Comparison of ENCODE assay signal across 12 mouse cellular contexts in the genomic region with DNA sequence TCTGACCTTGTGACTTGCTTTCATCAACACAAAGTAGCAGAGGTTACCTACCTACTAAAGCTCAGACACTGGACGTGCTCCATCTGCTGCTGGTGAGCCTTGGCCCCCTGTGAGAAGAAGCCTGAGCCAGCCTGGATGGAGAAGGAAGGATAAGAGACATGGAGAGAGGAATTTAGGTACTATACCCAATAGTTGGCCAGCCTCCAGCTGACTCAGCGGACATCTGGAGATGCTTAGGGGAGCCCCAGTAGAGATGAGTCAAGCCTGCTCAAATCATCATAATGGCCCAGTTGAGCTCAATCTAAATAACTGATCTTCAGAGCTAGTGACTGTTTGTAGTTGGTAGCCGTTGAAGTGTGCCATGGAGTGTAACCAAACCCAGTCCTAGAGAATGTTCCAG. TPM values are rescaled to one million over a fixed set of nuclear protein-coding genes. Genes with fewer than 3 reads are reported as not detected.
DNase-seq lines count a peak whose midpoint lies in the region; ATAC-seq and TF ChIP-seq lines count a peak whose summit lies in the region.
"Had no signal": no experiment of that assay in that cellular context is flagged by ENCODE, and none has a peak within 500 bp of the region (broad histone marks: within the 10 kb centered on the region; RNA-seq: fewer than 3 reads in every experiment).

No protein-coding gene starts in this region.

- no peak for TF ChIP-seq CTCF in gastrocnemius, adult 2 months (IDR thresholded peaks at IDR 0.05)

- ATAC-seq in limb, embryonic 14.5 days (ENCODE audit: low FRiP score, low read depth) = 0 out of 2 replicates have a peak, but pooled peaks have one; percentile 37
- no peak for ATAC-seq in megakaryocyte-erythroid progenitor cell, adult 5-6 weeks (replicated peaks; ENCODE audit: low FRiP score, low TSS enrichment, poor library complexity, severe bottlenecking)

- no peak overlapping the region for H3K4me3 ChIP-seq in limb, embryonic 14.5 days (replicated peaks; ENCODE audit: low read length)
- H3K4me3 ChIP-seq in limb, embryonic 10.5 days = no peak overlapping the region
- no peak overlapping the region for H3K4me3 ChIP-seq in gastrocnemius, adult 2 months
- H3K4me3 ChIP-seq: limb, embryonic 15.5 days; stomach, embryonic 15.5 days had no signal

- TF ChIP-seq POLR2A in limb, embryonic 14.5 days (IDR thresholded peaks at IDR 0.05; ENCODE audit: borderline replicate concordance, extremely low read depth, insufficient read depth, insufficient read length) = no peak

- H3K9ac ChIP-seq in limb, embryonic 14.5 days (ENCODE audit: low read depth, low read length, severe bottlenecking) = no peak overlapping the region
- H3K9ac ChIP-seq: limb, embryonic 15.5 days; stomach, embryonic 15.5 days had no signal

- no peak overlapping the region for H3K27ac ChIP-seq in limb, embryonic 14.5 days (replicated peaks; ENCODE audit: low read depth, low read length)
- no peak overlapping the region for H3K27ac ChIP-seq in limb, embryonic 10.5 days
- no peak overlapping the region for H3K27ac ChIP-seq in gastrocnemius, adult 2 months
- H3K27ac ChIP-seq: limb, embryonic 15.5 days; stomach, embryonic 15.5 days had no signal

- WGBS in limb, embryonic 14.5 days = 63% methylated on average over 3 of the region's 3 CpGs
- WGBS in limb, embryonic 10.5 days = 78% methylated on average over 3 of the region's 3 CpGs

- peaks cover 3% of the 10 kb centered on the region; the same call in 1 of the 2 replicates for H3K4me1 ChIP-seq in limb, embryonic 14.5 days (ENCODE audit: control insufficient read depth, insufficient read depth, low read length)
- H3K4me1 ChIP-seq in limb, embryonic 10.5 days = 0 out of 2 replicates have a peak, but pooled peaks cover 2% of the 10 kb centered on the region
- H3K4me1 ChIP-seq: limb, embryonic 15.5 days; stomach, embryonic 15.5 days had no signal

- H3K36me3 ChIP-seq in limb, embryonic 14.5 days (ENCODE audit: control insufficient read depth, insufficient read depth, low read length) = no peaks in the 10 kb centered on the region
- H3K36me3 ChIP-seq in limb, embryonic 10.5 days = no peaks in the 10 kb centered on the region
- H3K36me3 ChIP-seq: limb, embryonic 15.5 days; stomach, embryonic 15.5 days had no signal

- intact Hi-C loops in gastrocnemius, adult 2 months (cut with DNase I) = no loop called here

- peak; percentile 55 for DNase-seq in limb, embryonic 14.5 days (ENCODE audit: low spot score)
- DNase-seq in limb, embryonic 10.5 days (ENCODE audit: low spot score) = no peak
- peak; percentile 44 for DNase-seq in adrenal gland, postnatal 25 days
- DNase-seq in gastrocnemius, adult 2 months = peak; percentile 48
- DNase-seq in right cerebral cortex, adult 2 months (ENCODE audit: low spot score in 2 of 2) = peak; percentile 66 to 70
- no peak for DNase-seq in kidney, postnatal 10 days
- no peak for DNase-seq in yolk sac, embryonic 10.5 days (ENCODE audit: low spot score)
- DNase-seq: kidney, adult 11 months had no signal

- no peaks in the 10 kb centered on the region for H3K27me3 ChIP-seq in limb, embryonic 14.5 days (ENCODE audit: control insufficient read depth, insufficient read depth, low read length)
- H3K27me3 ChIP-seq in limb, embryonic 10.5 days (ENCODE audit: low read depth, poor library complexity, severe bottlenecking) = no peaks in the 10 kb centered on the region
- H3K27me3 ChIP-seq: limb, embryonic 15.5 days; stomach, embryonic 15.5 days had no signal

- H3K4me2 ChIP-seq in limb, embryonic 14.5 days (replicated peaks; ENCODE audit: low read depth, low read length, severe bottlenecking) = no peak overlapping the region
- H3K4me2 ChIP-seq: limb, embryonic 15.5 days; stomach, embryonic 15.5 days had no signal

- H3K9me3 ChIP-seq in limb, embryonic 14.5 days (ENCODE audit: control insufficient read depth, low read length) = no peaks in the 10 kb centered on the region
- no peaks in the 10 kb centered on the region for H3K9me3 ChIP-seq in limb, embryonic 10.5 days (replicated peaks)
- H3K9me3 ChIP-seq: limb, embryonic 15.5 days; stomach, embryonic 15.5 days had no signal

RNA-seq across cellular contexts. Expression of a gene that starts 53.7 kb away (rescaled TPM):
- polyA plus RNA-seq in limb, embryonic 14.5 days (2012; rRNA removed) = not detected in 2 replicates
- polyA plus RNA-seq in limb, embryonic 14.5 days (2014; fragmentation: Nextera tagmentation; extraction: Ambion mirVana) = not detected in 2 replicates
- 0.31 TPM in 1 of 2 replicates, not detected in the other for polyA plus RNA-seq in limb, embryonic 10.5 days (2016; fragmentation: Nextera tagmentation; extraction: Ambion mirVana)
- total RNA-seq in adrenal gland, postnatal 25 days (2021) = 1.4 TPM in 1 of 2 replicates, not detected in the other
- not detected for total RNA-seq in gastrocnemius, adult 2 months (2021)
- not detected in 2 replicates for total RNA-seq in megakaryocyte-erythroid progenitor cell, adult 5-6 weeks (2014; fragmentation: Nextera tagmentation)
- total RNA-seq in megakaryocyte-erythroid progenitor cell, adult 5-6 weeks (2017) = not detected in 2 replicates
- polyA plus RNA-seq: gonadal fat pad, adult 2 months; limb, embryonic 15.5 days had no signal

Comparison
In these comparisons a context has a peak if more than half of its experiments do, and no peak if none do; other contexts are left out.
1. DNase-seq: peak in limb, embryonic 14.5 days (single experiment), adrenal gland, postnatal 25 days (single experiment), gastrocnemius, adult 2 months (single experiment) and right cerebral cortex, adult 2 months (2 of 2); none in limb, embryonic 10.5 days (single experiment), kidney, postnatal 10 days (single experiment) and yolk sac, embryonic 10.5 days (single experiment).